Mouse (Mus musculus): ENCODE measurements around the gene Tmem132b. TPM values are rescaled to one million over a fixed set of nuclear protein-coding genes. Genes with fewer than 3 reads are reported as not detected.

The Tmem132b gene
- total and polyA plus RNA-seq, 3 experiments, result not detected

- in situ Hi-C loops (cut with MboI; ENCODE audit: low pct_ligation_motif_present, low pct_unique_long_range_greater_than_20kb, low sequenced_read_pairs), result no loop called here
These were observed 149.3 kb downstream of the Tmem132b start for GRCm38 (mm10) chr5:125680889-125681288.

GRCm38 (mm10) chr5:125683491-125683890 lies 151.9 kb downstream of the Tmem132b start:
- H3K9me3 ChIP-seq (replicated peaks; ENCODE audit: low read length), result peaks cover 83% of the 10 kb centered on the region
- H3K4me2 ChIP-seq (ENCODE audit: insufficient read depth, low read depth, poor library complexity, severe bottlenecking), result no peak overlapping the region
- no peak overlapping the region for H3K9ac ChIP-seq (ENCODE audit: insufficient read depth, low read depth)
- no peaks in the 10 kb centered on the region for H3K4me1 ChIP-seq (ENCODE audit: control insufficient read depth in 1 of 2, insufficient read depth in 2 of 2)
- no peak for TF ChIP-seq ZC3H11A (IDR thresholded peaks at IDR 0.05; ENCODE audit: low read depth, low read length)
- TF ChIP-seq EP300 (IDR thresholded peaks at IDR 0.05; ENCODE audit: low read length), result no peak
- no peak for TF ChIP-seq RAD21 (IDR thresholded peaks at IDR 0.05; ENCODE audit: low read depth, low read length)
- no peak for TF ChIP-seq POLR2A (IDR thresholded peaks at IDR 0.05; ENCODE audit: low read depth, low read length)
- TF ChIP-seq MAZ (IDR thresholded peaks at IDR 0.05; ENCODE audit: low read depth, low read length), result no peak
- no peak for TF ChIP-seq USF1 (IDR thresholded peaks at IDR 0.05; ENCODE audit: low read depth, low read length)
- TF ChIP-seq SMC3 (IDR thresholded peaks at IDR 0.05; ENCODE audit: low read depth, low read length), result no peak
- TF ChIP-seq IRF4 (IDR thresholded peaks at IDR 0.05; ENCODE audit: low read depth, low read length), result no peak
- no peak for TF ChIP-seq ZMIZ1 (IDR thresholded peaks at IDR 0.05; ENCODE audit: low read depth, low read length)
- TF ChIP-seq ZKSCAN1 (IDR thresholded peaks at IDR 0.05; ENCODE audit: borderline replicate concordance, low read depth, low read length), result no peak
- no peak for TF ChIP-seq JUND (conservative IDR thresholded peaks at IDR 0.05; ENCODE audit: low read depth, low read length)
- TF ChIP-seq MAFK (IDR thresholded peaks at IDR 0.05; ENCODE audit: insufficient replicate concordance, low read length), result no peak
- TF ChIP-seq ZNF384 (IDR thresholded peaks at IDR 0.05; ENCODE audit: low read depth, low read length), result no peak
- no peak for TF ChIP-seq HCFC1 (IDR thresholded peaks at IDR 0.05; ENCODE audit: low read depth, low read length)
- TF ChIP-seq UBTF (IDR thresholded peaks at IDR 0.05; ENCODE audit: low read depth, low read length), result no peak
- TF ChIP-seq MAX (IDR thresholded peaks at IDR 0.05; ENCODE audit: low read length), result no peak
- TF ChIP-seq TCF12 (IDR thresholded peaks at IDR 0.05; ENCODE audit: low read depth, low read length), result no peak
- no peaks in the 10 kb centered on the region for H3K36me3 ChIP-seq (replicated peaks in 1 of 2; ENCODE audit: control insufficient read depth in 1 of 2, insufficient read depth in 1 of 2, low read length in 1 of 2)
- H3K27ac ChIP-seq (ENCODE audit: insufficient read depth, low read depth), result no peak overlapping the region
- in situ Hi-C loops (cut with MboI; ENCODE audit: low pct_ligation_motif_present, low pct_unique_long_range_greater_than_20kb, low sequenced_read_pairs), result no loop called here
- no peaks in the 10 kb centered on the region for H3K27me3 ChIP-seq (replicated peaks)
- H3K79me2 ChIP-seq (replicated peaks; ENCODE audit: control insufficient read depth, extremely low read depth, insufficient read depth, poor library complexity, severe bottlenecking), result no peaks in the 10 kb centered on the region
- dilution Hi-C loops (cut with MboI; ENCODE audit: extremely low pct_ligation_motif_present, extremely low pct_unique_long_range_greater_than_20kb, low sequenced_read_pairs), result no loop called here
- no peak for DNase-seq (ENCODE audit: extremely low read depth)
- H3K4me3 ChIP-seq (replicated peaks in 1 of 3; ENCODE audit: low read depth in 2 of 3, low read length in 2 of 3, poor library complexity in 1 of 3), result no peak overlapping the region

More at GRCm38 (mm10) chr5:125680889-125681288, 149.3 kb downstream of the Tmem132b start:
- H3K4me2 ChIP-seq (ENCODE audit: insufficient read depth, low read depth, poor library complexity, severe bottlenecking), result no peak overlapping the region
- H3K27me3 ChIP-seq (replicated peaks), result no peaks in the 10 kb centered on the region
- no peak overlapping the region for H3K4me3 ChIP-seq (replicated peaks in 1 of 3; ENCODE audit: low read depth in 2 of 3, low read length in 2 of 3, poor library complexity in 1 of 3)
- no peaks in the 10 kb centered on the region for H3K4me1 ChIP-seq (ENCODE audit: control insufficient read depth in 1 of 2, insufficient read depth in 2 of 2)
- no peaks in the 10 kb centered on the region for H3K79me2 ChIP-seq (replicated peaks; ENCODE audit: control insufficient read depth, extremely low read depth, insufficient read depth, poor library complexity, severe bottlenecking)
- TF ChIP-seq EP300 (IDR thresholded peaks at IDR 0.05; ENCODE audit: low read length), result no peak
- TF ChIP-seq PAX5 (IDR thresholded peaks at IDR 0.05; ENCODE audit: low read length), result no peak
- no peak for TF ChIP-seq ZNF384 (IDR thresholded peaks at IDR 0.05; ENCODE audit: low read depth, low read length)
- no peak for TF ChIP-seq MEF2A (IDR thresholded peaks at IDR 0.05; ENCODE audit: borderline replicate concordance, low read depth, low read length)
- TF ChIP-seq CHD1 (IDR thresholded peaks at IDR 0.05; ENCODE audit: low read depth, low read length), result no peak
- no peak for TF ChIP-seq BHLHE40 (IDR thresholded peaks at IDR 0.05; ENCODE audit: low read depth, low read length)
- TF ChIP-seq NRF1 (IDR thresholded peaks at IDR 0.05; ENCODE audit: low read depth, low read length), result no peak
- no peak for TF ChIP-seq ZKSCAN1 (IDR thresholded peaks at IDR 0.05; ENCODE audit: borderline replicate concordance, low read depth, low read length)
- no peak for TF ChIP-seq ZC3H11A (IDR thresholded peaks at IDR 0.05; ENCODE audit: low read depth, low read length)
- no peak for TF ChIP-seq NELFE (IDR thresholded peaks at IDR 0.05; ENCODE audit: low read depth, low read length)
- no peak for TF ChIP-seq JUN (IDR thresholded peaks at IDR 0.05; ENCODE audit: insufficient read depth, low read depth, low read length)
- peaks cover 83% of the 10 kb centered on the region for H3K9me3 ChIP-seq (replicated peaks; ENCODE audit: low read length)
- DNase-seq (ENCODE audit: extremely low read depth), result no peak
- no peak overlapping the region for H3K9ac ChIP-seq (ENCODE audit: insufficient read depth, low read depth)
- H3K36me3 ChIP-seq (replicated peaks in 1 of 2; ENCODE audit: control insufficient read depth in 1 of 2, insufficient read depth in 1 of 2, low read length in 1 of 2), result no peaks in the 10 kb centered on the region
- dilution Hi-C loops (cut with MboI; ENCODE audit: extremely low pct_ligation_motif_present, extremely low pct_unique_long_range_greater_than_20kb, low sequenced_read_pairs), result no loop called here
- no peak overlapping the region for H3K27ac ChIP-seq (ENCODE audit: insufficient read depth, low read depth)
